Mouse (Mus musculus): ENCODE measurements around the gene Cckbr. TPM values are rescaled to one million over a fixed set of nuclear protein-coding genes. Genes with fewer than 3 reads are reported as not detected.

The Cckbr gene
- polyA plus RNA-seq, 1 experiment from 2014 or later = 0.06 TPM

- H3K27ac ChIP-seq (ENCODE audit: low read length) = no peak overlapping the region
- no peak overlapping the region for H3K4me2 ChIP-seq (replicated peaks; ENCODE audit: low read depth, low read length)
- H3K4me1 ChIP-seq (ENCODE audit: insufficient read depth, low read depth, low read length) = 0 out of 2 replicates have a peak, but pooled peaks cover 2% of the 10 kb centered on the region
- no peak for TF ChIP-seq EP300 (IDR thresholded peaks at IDR 0.05)
- TF ChIP-seq CTCF (IDR thresholded peaks at IDR 0.05) = no peak
- H3K9ac ChIP-seq (replicated peaks; ENCODE audit: low read depth) = no peak overlapping the region
- H3K4me3 ChIP-seq (ENCODE audit: low read depth, low read length) = no peak overlapping the region
- ATAC-seq = no peak
- H3K9me3 ChIP-seq (ENCODE audit: low read length) = no peaks in the 10 kb centered on the region
- DNase-seq (ENCODE audit: low spot score) = no peak
- H3K36me3 ChIP-seq (ENCODE audit: insufficient read depth, low read length) = no peaks in the 10 kb centered on the region
- H3K27me3 ChIP-seq (replicated peaks; ENCODE audit: insufficient read depth, low read length) = no peaks in the 10 kb centered on the region
These were observed 29.4 kb upstream of the Cckbr start for GRCm38 (mm10) chr7:105396126-105396525.

GRCm38 (mm10) chr7:105399058-105399934 lies 26.2 kb upstream of the Cckbr start:
- H3K4me1 ChIP-seq (ENCODE audit: insufficient read depth, low read depth, low read length) = 0 out of 2 replicates have a peak, but pooled peaks cover 2% of the 10 kb centered on the region
- no peak for TF ChIP-seq CTCF (IDR thresholded peaks at IDR 0.05)
- no peak for TF ChIP-seq EP300 (IDR thresholded peaks at IDR 0.05)
- H3K36me3 ChIP-seq (ENCODE audit: insufficient read depth, low read length) = no peaks in the 10 kb centered on the region
- no peak for ATAC-seq
- H3K9me3 ChIP-seq (ENCODE audit: low read length) = no peaks in the 10 kb centered on the region
- peak overlapping the region; percentile 80 for H3K9ac ChIP-seq (replicated peaks; ENCODE audit: low read depth)
- WGBS = under 1% methylated on average over 25 of the region's 25 CpGs
- peak overlapping the region; percentile 79 for H3K4me3 ChIP-seq (ENCODE audit: low read depth, low read length)
- H3K27ac ChIP-seq (ENCODE audit: low read length) = peak overlapping the region; percentile 49
- peak overlapping the region; percentile 84 for H3K4me2 ChIP-seq (replicated peaks; ENCODE audit: low read depth, low read length)
- no peaks in the 10 kb centered on the region for H3K27me3 ChIP-seq (replicated peaks; ENCODE audit: insufficient read depth, low read length)
- DNase-seq (ENCODE audit: low spot score) = peak; percentile 29

GRCm38 (mm10) chr7:105399935-105400624 lies 25.5 kb upstream of the Cckbr start, which contains the start of gene Fam160a2:
TSS of gene Fam160a2 (minus strand) at chr7:105400054.
- H3K27me3 ChIP-seq (replicated peaks; ENCODE audit: insufficient read depth, low read length) = no peaks in the 10 kb centered on the region
- peak within 1 kb of the TSS; percentile 84 for H3K4me2 ChIP-seq (replicated peaks; ENCODE audit: low read depth, low read length)
- H3K4me1 ChIP-seq (ENCODE audit: insufficient read depth, low read depth, low read length) = 0 out of 2 replicates have a peak, but pooled peaks cover 2% of the 10 kb centered on the region
- peak within 1 kb of the TSS; percentile 79 for H3K4me3 ChIP-seq (ENCODE audit: low read depth, low read length)
- ATAC-seq (peak; percentile 98), DNase-seq (ENCODE audit: low spot score) (peak; percentile 100)
- H3K36me3 ChIP-seq (ENCODE audit: insufficient read depth, low read length) = no peaks in the 10 kb centered on the region
- 1% methylated on average over 49 of the region's 55 CpGs for WGBS
- TF ChIP-seq EP300 (IDR thresholded peaks at IDR 0.05) (no peak), CTCF (IDR thresholded peaks at IDR 0.05) (no peak)
- peak within 1 kb of the TSS; percentile 88 for H3K27ac ChIP-seq (ENCODE audit: low read length)
- no peaks in the 10 kb centered on the region for H3K9me3 ChIP-seq (ENCODE audit: low read length)
- H3K9ac ChIP-seq (replicated peaks; ENCODE audit: low read depth) = peak within 1 kb of the TSS; percentile 80

- no peaks in the 10 kb centered on the region for H3K27me3 ChIP-seq (replicated peaks; ENCODE audit: insufficient read depth, low read length)
- no peak within 1 kb of the TSS for H3K4me3 ChIP-seq (ENCODE audit: low read depth, low read length)
- 0 out of 2 replicates have a peak, but pooled peaks cover under 1% of the 10 kb centered on the region for H3K4me1 ChIP-seq (ENCODE audit: insufficient read depth, low read depth, low read length)
- whole genome bisulfite sequencing = 61% methylated on average over 5 of the region's 5 CpGs
- no peak within 1 kb of the TSS for H3K27ac ChIP-seq (ENCODE audit: low read length)
- no peak within 1 kb of the TSS for H3K4me2 ChIP-seq (replicated peaks; ENCODE audit: low read depth, low read length)
- DNase-seq (ENCODE audit: low spot score) = no peak
- H3K9ac ChIP-seq (replicated peaks; ENCODE audit: low read depth) = no peak within 1 kb of the TSS
- no peak for ATAC-seq
- TF ChIP-seq EP300 (IDR thresholded peaks at IDR 0.05) (no peak), CTCF (IDR thresholded peaks at IDR 0.05) (no peak)
- H3K36me3 ChIP-seq (ENCODE audit: insufficient read depth, low read length) = no peaks in the 10 kb centered on the region
- H3K9me3 ChIP-seq (ENCODE audit: low read length) = no peaks in the 10 kb centered on the region
These were observed 21.3 kb upstream of the Cckbr start, which contains the start of gene Cnga4 for GRCm38 (mm10) chr7:105404268-105404667. TSS of gene Cnga4 (plus strand) at chr7:105404568.

GRCm38 (mm10) chr7:105406322-105406721 lies 19.2 kb upstream of the Cckbr start:
- 54% methylated on average over 1 of the region's 1 CpGs for WGBS
- no peaks in the 10 kb centered on the region for H3K9me3 ChIP-seq (ENCODE audit: low read length)

More at GRCm38 (mm10) chr7:105406322-105406721, 19.2 kb upstream of the Cckbr start:
- no peak overlapping the region for H3K4me3 ChIP-seq (ENCODE audit: low read depth, low read length)
- H3K27ac ChIP-seq (ENCODE audit: low read length) = no peak overlapping the region
- DNase-seq (ENCODE audit: low spot score) (no peak), ATAC-seq (no peak)
- no peaks in the 10 kb centered on the region for H3K27me3 ChIP-seq (replicated peaks; ENCODE audit: insufficient read depth, low read length)
- H3K4me2 ChIP-seq (replicated peaks; ENCODE audit: low read depth, low read length) = no peak overlapping the region
- H3K4me1 ChIP-seq (ENCODE audit: insufficient read depth, low read depth, low read length) = no peaks in the 10 kb centered on the region
- H3K9ac ChIP-seq (replicated peaks; ENCODE audit: low read depth) = no peak overlapping the region
- TF ChIP-seq CTCF (IDR thresholded peaks at IDR 0.05) (no peak), EP300 (IDR thresholded peaks at IDR 0.05) (no peak)
- no peaks in the 10 kb centered on the region for H3K36me3 ChIP-seq (ENCODE audit: insufficient read depth, low read length)

All from lung, postnatal 0 days (tissue).